Mouse (Mus musculus) liver, adult 2 months (tissue): Measurements from ENCODE around the gene Gpr4. TPM values are rescaled to one million over a fixed set of nuclear protein-coding genes. Genes with fewer than 3 reads are reported as not detected.

Experiments
- DNase-seq: peaks from one replicate; pipeline ENCODE4 v3.0.0-alpha.2; 2011; ENCODE audit warnings: low read depth, low spot score; ENCODE audit errors: extremely low read depth
- H3K27ac ChIP-seq: fragments of 200-500 bp; replicated peaks from 2 replicates; pipeline ENCODE4 v1.5.1; 2012; ENCODE audit warnings: low read depth, mild to moderate bottlenecking, control low read depth, inconsistent platforms, low read length; ENCODE audit not compliant: insufficient read depth
- H3K27me3 ChIP-seq: fragments of 200-500 bp; 2 replicates; pipeline ENCODE4 v1.6.1; 2012; ENCODE audit warnings: mild to moderate bottlenecking, moderate library complexity, low read length, inconsistent platforms; ENCODE audit not compliant: control insufficient read depth, insufficient read depth
- H3K36me3 ChIP-seq: fragments of 200-500 bp; 2 replicates; pipeline ENCODE4 v1.6.1; 2012; ENCODE audit warnings: low read length, inconsistent platforms; ENCODE audit not compliant: control insufficient read depth, insufficient read depth
- H3K4me1 ChIP-seq: fragments of 200-500 bp; 2 replicates; pipeline ENCODE4 v1.6.1; 2011; ENCODE audit warnings: low read length; ENCODE audit not compliant: control insufficient read depth, insufficient read depth
- H3K4me3 ChIP-seq: fragments of 200-500 bp; 2 replicates; pipeline ENCODE4 v1.5.1; 2011; ENCODE audit warnings: low read depth, mild to moderate bottlenecking, control low read depth, low read length, moderate library complexity; ENCODE audit not compliant: insufficient read depth
- H3K79me2 ChIP-seq: fragments of 200-500 bp; 2 replicates; pipeline ENCODE4 v1.6.1; 2012; ENCODE audit warnings: inconsistent platforms, mild to moderate bottlenecking, low read length, moderate library complexity; ENCODE audit not compliant: control insufficient read depth, insufficient read depth
- H3K9ac ChIP-seq: fragments of 200-500 bp; 2 replicates; pipeline ENCODE4 v1.6.1; 2012; ENCODE audit warnings: low read depth, mild to moderate bottlenecking, control low read depth, inconsistent platforms, low read length
- CTCF ChIP-seq: fragments of 200-500 bp; IDR thresholded peaks from 2 replicates; pipeline ENCODE4 v1.5.1; 2011; ENCODE audit warnings: low read depth, low read length, control low read depth
- POLR2A ChIP-seq: fragments of 200-500 bp; IDR thresholded peaks from 2 replicates; pipeline ENCODE4 v1.6.1; 2011; ENCODE audit warnings: low read length, control low read depth; ENCODE audit not compliant: insufficient read depth; ENCODE audit errors: extremely low read depth
- WGBS: fragments of 180-500 bp; shearing (Covaris S2); methylation state at CpG from one replicate; pipeline ENCODE4 v1.1.7; 2018; 5-methylcytosine and 5-hydroxymethylcytosine counted together
- polyA plus RNA-seq: library from polyadenylated mRNA; depleted of rRNA; stranded (reverse); fragments of >200 nt; gene quantifications from 2 replicates; pipeline ENCODE4 v1.2.3, GENCODE M21; 2012
- total RNA-seq: library from RNA; depleted of rRNA; stranded (reverse); fragments of >200 nt; gene quantifications from 2 replicates; pipeline ENCODE4 v1.2.3, GENCODE M21; 2014

The Gpr4 gene
- total and polyA plus RNA-seq, 2 experiments = 0.09 to 2.7 TPM

GRCm38 (mm10) chr7:19220061-19220460, 7.7 kb downstream of the Gpr4 start:
- TF ChIP-seq CTCF (no peak), POLR2A (no peak)
- 74% methylated on average over 3 of the region's 3 CpGs for WGBS
- Histone ChIP-seq H3K4me3 (no peak overlapping the region), H3K27me3 (no peaks in the 10 kb centered on the region), H3K79me2 (no peaks in the 10 kb centered on the region), H3K9ac (no peak overlapping the region), H3K27ac (no peak overlapping the region), H3K36me3 (no peaks in the 10 kb centered on the region), H3K4me1 (0 out of 2 replicates have a peak, but pooled peaks cover 3% of the 10 kb centered on the region)
- no peak for DNase-seq

GRCm38 (mm10) chr7:19222189-19222588, 9.9 kb downstream of the Gpr4 start:
- Histone ChIP-seq H3K9ac (no peak overlapping the region), H3K4me1 (peaks cover 6% of the 10 kb centered on the region)
- TF ChIP-seq POLR2A (no peak), CTCF (no peak)

GRCm38 (mm10) chr7:19222875-19223274, 10.5 kb downstream of the Gpr4 start:
- Histone ChIP-seq H3K4me1 (peaks cover 8% of the 10 kb centered on the region), H3K79me2 (no peaks in the 10 kb centered on the region; the same call in 1 of the 2 replicates), H3K27ac (no peak overlapping the region), H3K36me3 (no peaks in the 10 kb centered on the region), H3K27me3 (no peaks in the 10 kb centered on the region), H3K9ac (no peak overlapping the region), H3K4me3 (no peak overlapping the region)
- TF ChIP-seq CTCF (no peak), POLR2A (no peak)
- 79% methylated on average over 14 of the region's 14 CpGs for WGBS
- no peak for DNase-seq

More at GRCm38 (mm10) chr7:19222189-19222588, 9.9 kb downstream of the Gpr4 start:
- Histone ChIP-seq H3K36me3 (no peaks in the 10 kb centered on the region), H3K79me2 (no peaks in the 10 kb centered on the region; the same call in 1 of the 2 replicates), H3K4me3 (no peak overlapping the region), H3K27me3 (no peaks in the 10 kb centered on the region), H3K27ac (no peak overlapping the region)
- WGBS = 90% methylated on average over 16 of the region's 16 CpGs
- no peak for DNase-seq

GRCm38 (mm10) chr7:19224933-19225332, 12.6 kb downstream of the Gpr4 start:
- Histone ChIP-seq H3K27ac (no peak overlapping the region), H3K27me3 (no peaks in the 10 kb centered on the region), H3K36me3 (no peaks in the 10 kb centered on the region), H3K4me1 (peaks cover 10% of the 10 kb centered on the region), H3K79me2 (no peaks in the 10 kb centered on the region; the same call in 1 of the 2 replicates), H3K9ac (no peak overlapping the region), H3K4me3 (no peak overlapping the region)
- DNase-seq = no peak
- 86% methylated on average over 4 of the region's 4 CpGs for WGBS
- TF ChIP-seq CTCF (no peak), POLR2A (no peak)

GRCm38 (mm10) chr7:19226817-19227797, 14.8 kb downstream of the Gpr4 start:
- WGBS = 24% methylated on average over 20 of the region's 20 CpGs
- DNase-seq = no peak

More at GRCm38 (mm10) chr7:19226817-19227797, 14.8 kb downstream of the Gpr4 start:
- Histone ChIP-seq H3K27ac (peak overlapping the region; percentile 63), H3K4me1 (peaks cover 25% of the 10 kb centered on the region), H3K4me3 (peak overlapping the region; percentile 69), H3K36me3 (no peaks in the 10 kb centered on the region), H3K79me2 (peaks cover 7% of the 10 kb centered on the region; the same call in 1 of the 2 replicates), H3K27me3 (no peaks in the 10 kb centered on the region), H3K9ac (peak overlapping the region; percentile 72)
- 0 out of 2 replicates have a peak, but pooled peaks have one; percentile 0 for TF ChIP-seq CTCF
- no peak for TF ChIP-seq POLR2A
